Mouse (Mus musculus) forebrain, embryonic 13.5 days (tissue): ENCODE measurements around the gene Vipas39. TPM values are rescaled to one million over a fixed set of nuclear protein-coding genes. Genes with fewer than 3 reads are reported as not detected.
A peak's percentile ranks its signal among the peaks of the same experiment; 100 is the strongest.
"Not testable (repeated sequence)": the region's sequence is repeated elsewhere in the genome, so short reads cannot be mapped to it uniquely, and the experiment has no call there.

Experiments used
- ATAC-seq: fragments of 200-750 bp; cut with Nextera tagmentation; 2 replicates; pipeline ENCODE4 v1.8.0; 2017
- H3K27ac ChIP-seq: fragments of 300-500 bp; sonication (generic); 2 replicates; pipeline ENCODE4 v1.5.1; 2015; ENCODE audit warnings: inconsistent platforms, mild to moderate bottlenecking, moderate library complexity
- H3K27me3 ChIP-seq: fragments of 300-500 bp; sonication (generic); 2 replicates; pipeline ENCODE4 v1.6.1; 2015; ENCODE audit warnings: mild to moderate bottlenecking, inconsistent platforms
- H3K36me3 ChIP-seq: fragments of 300-500 bp; sonication (generic); 2 replicates; pipeline ENCODE4 v1.6.1; 2015; ENCODE audit warnings: mild to moderate bottlenecking, inconsistent platforms; ENCODE audit not compliant: poor library complexity, severe bottlenecking
- H3K4me1 ChIP-seq: fragments of 300-500 bp; sonication (generic); 2 replicates; pipeline ENCODE4 v1.6.1; 2015; ENCODE audit warnings: inconsistent platforms
- H3K4me2 ChIP-seq: fragments of 300-500 bp; sonication (generic); 2 replicates; pipeline ENCODE4 v1.6.1; 2015; ENCODE audit warnings: inconsistent platforms, mild to moderate bottlenecking, moderate library complexity
- H3K4me3 ChIP-seq: fragments of 300-500 bp; sonication (generic); 2 replicates; pipeline ENCODE4 v1.5.1; 2015; ENCODE audit warnings: mild to moderate bottlenecking, inconsistent platforms
- H3K9ac ChIP-seq: fragments of 300-500 bp; sonication (generic); 2 replicates; pipeline ENCODE4 v1.6.1; 2015; ENCODE audit warnings: mild to moderate bottlenecking, inconsistent platforms
- H3K9me3 ChIP-seq: fragments of 300-500 bp; sonication (generic); replicated peaks from 2 replicates; pipeline ENCODE4 v1.6.1; 2016; ENCODE audit warnings: inconsistent platforms
- WGBS: fragments of 180-500 bp; shearing (Covaris S2); methylation state at CpG from one replicate; pipeline ENCODE4 v1.1.7; 2015; 5-methylcytosine and 5-hydroxymethylcytosine counted together
- polyA plus RNA-seq: library from polyadenylated mRNA; unstranded; fragments of >200 nt; fragmentation: Nextera tagmentation; extraction: Ambion mirVana; gene quantifications from 2 replicates; pipeline ENCODE4 v1.2.1, GENCODE M21; 2015

The Vipas39 gene
- 68.8 and 73.3 TPM in 2 replicates for polyA plus RNA-seq

GRCm38 (mm10) chr12:87266108-87266826, at the start of gene Vipas39, which contains the start of gene Ahsa1:
Gene Vipas39 (minus strand): TSS chr12:87266256.
Gene Ahsa1 (plus strand): TSS chr12:87266479.
- H3K4me2 ChIP-seq: peak within 1 kb of the TSS; percentile 97
- under 1% methylated on average over 31 of the region's 31 CpGs for WGBS
- ATAC-seq: peak; percentile 97
- H3K36me3 ChIP-seq: peaks cover 50% of the 10 kb centered on the region
- peak within 1 kb of the TSS; percentile 83 for H3K4me3 ChIP-seq
- H3K4me1 ChIP-seq: peaks cover 27% of the 10 kb centered on the region
- H3K9ac ChIP-seq: peak within 1 kb of the TSS; percentile 93
- H3K9me3 ChIP-seq: no peaks in the 10 kb centered on the region
- H3K27me3 ChIP-seq: no peaks in the 10 kb centered on the region
- H3K27ac ChIP-seq: peak within 1 kb of the TSS; percentile 83

GRCm38 (mm10) chr12:87313098-87313497, 47.0 kb upstream of the Vipas39 start:
- H3K9me3 ChIP-seq: no peaks in the 10 kb centered on the region
- H3K4me1 ChIP-seq: no peaks in the 10 kb centered on the region
- WGBS: 60% methylated on average over 2 of the region's 2 CpGs
- no peak overlapping the region for H3K27ac ChIP-seq
- no peak overlapping the region for H3K4me3 ChIP-seq
- no peak for ATAC-seq
- no peak overlapping the region for H3K9ac ChIP-seq
- H3K27me3 ChIP-seq: no peaks in the 10 kb centered on the region
- no peak overlapping the region for H3K4me2 ChIP-seq
- H3K36me3 ChIP-seq: peaks cover 26% of the 10 kb centered on the region

GRCm38 (mm10) chr12:87306584-87306844, 40.5 kb upstream of the Vipas39 start:
- not testable (repeated sequence) for H3K4me3 ChIP-seq, H3K9ac ChIP-seq, H3K27ac ChIP-seq, H3K4me2 ChIP-seq, H3K9me3 ChIP-seq, H3K27me3 ChIP-seq
- peaks cover 11% of the 10 kb centered on the region for H3K4me1 ChIP-seq
- ATAC-seq: peak; percentile 48; the same call in 1 of the 2 replicates
- 55% methylated on average over 4 of the region's 4 CpGs for WGBS
- H3K36me3 ChIP-seq: peaks cover 19% of the 10 kb centered on the region

- ATAC-seq: peak; percentile 58; the same call in 1 of the 2 replicates
- H3K9me3 ChIP-seq: no peaks in the 10 kb centered on the region
- H3K27ac ChIP-seq: peak overlapping the region; percentile 53
- peaks cover 9% of the 10 kb centered on the region for H3K27me3 ChIP-seq
- 22% methylated on average over 13 of the region's 13 CpGs for WGBS
- 0 out of 2 replicates have a peak overlapping the region, but pooled peaks have one; percentile 34 for H3K9ac ChIP-seq
- peak overlapping the region; percentile 27; the same call in 1 of the 2 replicates for H3K4me2 ChIP-seq
- no peak overlapping the region for H3K4me3 ChIP-seq
- peaks cover 11% of the 10 kb centered on the region for H3K4me1 ChIP-seq
- peaks cover 19% of the 10 kb centered on the region for H3K36me3 ChIP-seq
Measured at GRCm38 (mm10) chr12:87305767-87306583, 39.9 kb upstream of the Vipas39 start.

GRCm38 (mm10) chr12:87301189-87301588, 35.1 kb upstream of the Vipas39 start:
- no peak overlapping the region for H3K4me3 ChIP-seq
- no peak overlapping the region for H3K4me2 ChIP-seq
- no peak for ATAC-seq
- no peak overlapping the region for H3K9ac ChIP-seq
- H3K36me3 ChIP-seq: no peaks in the 10 kb centered on the region
- H3K9me3 ChIP-seq: no peaks in the 10 kb centered on the region
- WGBS: 47% methylated on average over 4 of the region's 4 CpGs
- peaks cover 29% of the 10 kb centered on the region for H3K4me1 ChIP-seq
- peaks cover 39% of the 10 kb centered on the region for H3K27me3 ChIP-seq
- H3K27ac ChIP-seq: no peak overlapping the region

- Histone ChIP-seq H3K9ac (peak overlapping the region; percentile 78), H3K4me3 (peak overlapping the region; percentile 74), H3K27ac (no peak overlapping the region), H3K9me3 (no peaks in the 10 kb centered on the region), H3K4me1 (peaks cover 21% of the 10 kb centered on the region), H3K27me3 (peaks cover 39% of the 10 kb centered on the region), H3K36me3 (no peaks in the 10 kb centered on the region), H3K4me2 (peak overlapping the region; percentile 98)
- no peak; the same call in 1 of the 2 replicates for ATAC-seq
- WGBS: 2% methylated on average over 9 of the region's 9 CpGs
Measured at GRCm38 (mm10) chr12:87300441-87300690, 34.3 kb upstream of the Vipas39 start.

- Histone ChIP-seq H3K4me1 (peaks cover 19% of the 10 kb centered on the region), H3K27ac (no peak within 1 kb of the TSS), H3K36me3 (no peaks in the 10 kb centered on the region), H3K27me3 (peaks cover 39% of the 10 kb centered on the region), H3K4me3 (peak within 1 kb of the TSS; percentile 74), H3K9ac (peak within 1 kb of the TSS; percentile 78), H3K4me2 (peak within 1 kb of the TSS; percentile 98), H3K9me3 (no peaks in the 10 kb centered on the region)
- peak; percentile 77 for ATAC-seq
- WGBS: under 1% methylated on average over 64 of the region's 86 CpGs
Measured at GRCm38 (mm10) chr12:87299657-87300440, 33.8 kb upstream of the Vipas39 start, which contains the start of gene Ism2. Gene Ism2 (minus strand): TSS chr12:87299705.

- Histone ChIP-seq H3K27me3 (peaks cover 39% of the 10 kb centered on the region), H3K4me1 (peaks cover 19% of the 10 kb centered on the region), H3K4me3 (peak overlapping the region; percentile 74), H3K9me3 (no peaks in the 10 kb centered on the region), H3K4me2 (peak overlapping the region; percentile 98), H3K9ac (peak overlapping the region; percentile 78), H3K27ac (no peak overlapping the region), H3K36me3 (no peaks in the 10 kb centered on the region)
- ATAC-seq: peak; percentile 73
- WGBS: 9% methylated on average over 29 of the region's 29 CpGs
Measured at GRCm38 (mm10) chr12:87299037-87299656, 33.1 kb upstream of the Vipas39 start.

GRCm38 (mm10) chr12:87293934-87294333, 27.9 kb upstream of the Vipas39 start:
- Histone ChIP-seq H3K4me2 (no peak overlapping the region), H3K27ac (no peak overlapping the region), H3K27me3 (peaks cover 9% of the 10 kb centered on the region), H3K9me3 (no peaks in the 10 kb centered on the region), H3K4me3 (no peak overlapping the region), H3K9ac (no peak overlapping the region), H3K36me3 (no peaks in the 10 kb centered on the region), H3K4me1 (peaks cover under 1% of the 10 kb centered on the region)
- no peak for ATAC-seq
- WGBS: 75% methylated on average over 6 of the region's 6 CpGs

GRCm38 (mm10) chr12:87289100-87289499, 23.0 kb upstream of the Vipas39 start:
- H3K9ac ChIP-seq: no peak overlapping the region
- H3K27me3 ChIP-seq: no peaks in the 10 kb centered on the region
- no peak for ATAC-seq
- 94% methylated on average over 5 of the region's 5 CpGs for WGBS
- no peaks in the 10 kb centered on the region for H3K36me3 ChIP-seq
- no peak overlapping the region for H3K27ac ChIP-seq
- no peaks in the 10 kb centered on the region for H3K4me1 ChIP-seq
- no peak overlapping the region for H3K4me3 ChIP-seq
- no peaks in the 10 kb centered on the region for H3K9me3 ChIP-seq
- H3K4me2 ChIP-seq: no peak overlapping the region

GRCm38 (mm10) chr12:87284726-87285125, 18.7 kb upstream of the Vipas39 start:
- 80% methylated on average over 5 of the region's 5 CpGs for WGBS
- Histone ChIP-seq H3K36me3 (no peaks in the 10 kb centered on the region), H3K27ac (no peak overlapping the region), H3K4me3 (no peak overlapping the region), H3K27me3 (no peaks in the 10 kb centered on the region), H3K9ac (no peak overlapping the region; the same call in 1 of the 2 replicates), H3K9me3 (no peaks in the 10 kb centered on the region), H3K4me1 (no peaks in the 10 kb centered on the region), H3K4me2 (no peak overlapping the region)
- no peak for ATAC-seq
